Mouse (Mus musculus) spleen, adult 12 weeks (tissue): ENCODE data around the gene Asic1.
A peak's percentile ranks its signal among the peaks of the same experiment; 100 is the strongest.

Experiments used
- DNase-seq: peaks from one replicate; pipeline ENCODE4 v3.0.0; 2022; ENCODE audit warnings: low spot score

Asic1 gene

DNA sequence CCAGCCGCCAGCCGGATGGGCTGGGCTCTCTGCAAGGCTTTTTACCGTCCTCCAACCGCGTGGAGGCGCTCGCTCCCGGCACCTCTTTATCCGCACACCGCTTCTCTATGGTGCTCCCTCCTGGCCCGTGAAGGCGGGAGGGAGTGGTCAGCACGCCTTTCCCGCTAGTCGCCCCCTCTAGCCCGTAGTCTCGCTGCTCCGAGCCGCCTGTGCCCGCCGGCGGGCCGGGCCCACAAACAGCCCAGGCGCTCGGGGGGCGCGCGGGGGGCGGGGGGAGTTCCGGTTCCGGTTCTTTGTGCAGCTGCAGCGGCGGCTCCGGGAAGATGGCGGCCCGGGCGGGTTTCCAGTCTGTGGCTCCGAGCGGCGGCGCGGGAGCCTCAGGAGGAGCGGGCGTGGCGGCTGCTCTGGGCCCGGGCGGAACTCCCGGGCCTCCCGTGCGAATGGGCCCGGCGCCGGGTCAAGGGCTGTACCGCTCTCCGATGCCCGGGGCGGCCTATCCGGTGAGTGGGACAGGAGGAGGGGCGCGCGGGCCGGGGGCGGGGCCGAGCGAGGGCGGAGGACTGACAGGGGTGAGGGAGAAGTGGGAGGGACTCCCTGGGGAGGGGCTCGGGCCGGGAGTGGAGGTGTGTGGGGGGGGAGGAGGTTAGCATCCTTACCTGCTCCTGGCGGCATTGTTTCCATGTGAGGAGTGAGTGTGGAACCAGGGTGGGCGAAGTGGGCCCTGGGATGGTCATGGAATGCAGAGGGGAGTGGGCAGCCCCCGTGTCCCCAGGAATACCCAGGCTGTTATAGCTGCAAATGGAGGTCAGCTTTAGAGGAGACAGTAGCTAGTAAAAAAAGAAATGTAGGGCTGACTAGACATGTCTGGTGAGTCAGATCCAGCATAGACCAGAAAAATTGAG lies 32.1 kb downstream of the Asic1 start, which contains the start of gene Smarcd1:
Gene Smarcd1 (plus strand): TSS at position 131 of the 902 bp plus-strand sequence.
- peak; percentile 90 for DNase-seq

DNA sequence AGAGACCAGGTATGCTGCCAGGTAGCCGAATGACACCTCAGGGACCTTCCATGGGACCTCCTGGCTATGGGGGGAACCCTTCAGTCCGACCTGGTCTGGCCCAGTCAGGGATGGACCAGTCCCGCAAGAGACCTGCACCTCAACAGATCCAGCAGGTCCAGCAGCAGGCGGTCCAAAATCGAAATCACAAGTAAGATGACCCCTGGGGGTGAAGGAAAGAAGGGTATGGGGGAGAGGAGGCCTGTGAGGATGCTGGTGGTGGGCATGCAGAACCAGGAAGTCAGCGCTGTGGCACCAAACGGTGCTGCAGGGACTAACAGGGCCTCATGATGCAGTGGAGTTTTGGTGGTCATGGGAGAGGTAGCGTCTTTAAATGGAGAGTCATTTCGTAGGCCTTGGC lies 32.9 kb downstream of the Asic1 start:
- DNase-seq = no peak

DNA sequence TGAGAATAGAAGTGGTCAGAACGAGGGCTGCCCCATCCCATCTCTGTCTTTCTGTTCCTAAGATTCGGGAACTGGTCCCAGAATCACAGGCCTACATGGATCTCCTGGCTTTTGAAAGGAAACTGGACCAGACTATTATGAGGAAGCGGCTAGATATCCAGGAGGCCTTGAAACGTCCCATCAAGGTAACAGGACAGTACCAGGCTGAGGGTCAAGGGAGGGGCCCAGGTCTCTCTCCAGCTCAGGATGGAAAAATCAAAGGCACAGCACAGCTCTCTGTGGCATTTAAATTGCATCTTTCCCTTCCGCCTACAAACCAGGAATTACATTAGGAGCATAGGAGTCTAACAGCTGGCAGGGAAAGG lies 33.5 kb downstream of the Asic1 start:
- no peak for DNase-seq

DNA sequence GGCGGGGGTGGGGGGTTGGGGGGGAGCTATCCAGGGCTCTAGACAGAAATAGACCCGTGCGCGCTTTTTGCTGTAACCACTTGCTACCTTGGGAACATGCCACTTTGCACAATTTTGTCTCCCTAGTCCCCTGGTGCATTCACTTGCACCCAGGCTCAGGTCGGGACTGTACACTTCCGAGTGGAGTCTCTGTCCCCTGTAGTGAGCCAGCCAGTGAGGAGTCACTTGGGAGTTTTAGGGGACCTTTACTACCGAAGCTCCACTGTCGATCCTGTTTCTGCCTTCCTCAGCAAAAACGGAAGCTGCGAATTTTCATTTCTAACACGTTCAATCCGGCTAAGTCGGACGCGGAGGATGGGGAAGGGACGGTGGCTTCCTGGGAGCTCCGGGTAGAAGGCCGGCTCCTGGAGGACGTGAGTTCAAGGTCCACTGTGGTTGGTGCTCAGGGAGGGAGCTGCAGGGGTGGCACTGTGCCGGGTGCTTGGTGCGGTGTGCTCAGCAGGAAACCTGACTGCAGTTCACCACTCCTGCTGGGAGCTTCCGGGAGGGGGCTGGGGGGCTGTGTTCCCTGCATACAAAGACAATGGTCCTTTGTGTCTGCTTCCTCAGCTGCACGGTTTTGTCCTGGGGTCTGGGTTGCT lies 34.0 kb downstream of the Asic1 start:
- DNase-seq = no peak

DNA sequence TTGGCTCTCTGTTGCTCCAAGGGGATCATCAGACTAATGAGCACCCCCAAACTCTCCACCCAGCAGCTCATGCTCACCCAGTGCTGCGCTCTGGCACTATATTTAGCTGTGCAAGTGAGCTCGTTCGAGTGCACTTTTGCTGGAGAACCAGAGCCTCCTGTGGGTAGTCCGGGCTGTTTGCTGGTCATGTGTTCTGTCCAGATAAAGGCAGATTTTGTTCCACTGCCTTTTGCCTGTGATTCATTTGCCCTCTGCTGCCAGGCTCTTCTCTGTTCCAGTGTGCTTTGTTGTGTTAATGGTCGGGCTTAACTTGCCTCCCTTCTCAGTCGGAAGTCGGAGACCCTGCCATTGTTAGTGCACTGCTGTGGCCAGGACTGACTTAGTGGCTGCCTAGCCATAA lies 34.7 kb downstream of the Asic1 start:
- DNase-seq = no peak

DNA sequence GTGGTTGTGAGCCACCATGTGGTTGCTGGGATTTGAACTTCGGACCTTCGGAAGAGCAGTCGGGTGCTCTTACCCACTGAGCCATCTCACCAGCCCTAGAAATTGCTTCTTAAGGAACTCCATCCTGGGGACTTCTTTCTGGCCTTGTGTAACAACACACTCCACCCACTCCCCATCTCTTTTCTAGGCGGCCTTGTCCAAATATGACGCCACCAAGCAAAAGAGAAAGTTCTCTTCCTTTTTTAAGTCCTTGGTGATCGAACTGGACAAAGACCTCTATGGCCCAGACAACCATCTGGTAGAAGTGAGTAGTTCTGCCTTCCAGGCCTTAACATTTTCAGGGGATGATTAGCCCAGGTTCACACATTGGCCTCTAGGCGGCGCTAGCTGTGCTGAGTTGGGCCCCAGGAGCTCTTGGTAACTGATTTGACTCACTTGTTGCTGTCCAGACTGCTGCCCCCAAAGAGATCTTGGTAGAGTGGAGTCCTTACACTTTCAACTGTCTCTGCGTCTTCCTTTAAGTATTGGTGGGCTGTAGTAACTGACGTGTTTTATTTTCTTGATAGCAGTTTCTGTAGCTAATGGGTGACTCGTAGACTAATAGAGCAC lies 35.4 kb downstream of the Asic1 start, which contains the start of gene Gm17349:
Gene Gm17349 (minus strand): TSS at position 51 of the 609 bp plus-strand sequence.
- DNase-seq = peak; percentile 38

DNA sequence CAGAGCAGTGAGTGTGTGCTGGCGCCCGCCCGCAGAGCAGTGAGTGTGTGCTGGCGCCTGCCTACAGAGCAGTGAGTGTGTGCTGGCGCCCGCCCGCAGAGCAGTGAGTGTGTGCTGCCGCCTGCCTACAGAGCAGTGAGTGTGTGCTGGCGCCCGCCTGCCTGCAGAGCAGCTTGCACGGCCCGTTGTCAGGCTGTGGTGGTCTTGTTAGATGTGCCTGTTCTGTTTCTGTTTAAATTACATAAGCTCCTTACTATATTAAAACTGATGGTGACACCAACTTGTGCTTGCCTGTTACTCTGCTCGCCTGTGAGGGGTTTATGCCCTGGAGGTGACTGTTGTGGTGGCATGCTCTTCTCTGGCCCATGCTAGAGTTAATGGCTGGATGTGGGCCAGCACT lies 38.0 kb downstream of the Asic1 start:
- DNase-seq = no peak

DNA sequence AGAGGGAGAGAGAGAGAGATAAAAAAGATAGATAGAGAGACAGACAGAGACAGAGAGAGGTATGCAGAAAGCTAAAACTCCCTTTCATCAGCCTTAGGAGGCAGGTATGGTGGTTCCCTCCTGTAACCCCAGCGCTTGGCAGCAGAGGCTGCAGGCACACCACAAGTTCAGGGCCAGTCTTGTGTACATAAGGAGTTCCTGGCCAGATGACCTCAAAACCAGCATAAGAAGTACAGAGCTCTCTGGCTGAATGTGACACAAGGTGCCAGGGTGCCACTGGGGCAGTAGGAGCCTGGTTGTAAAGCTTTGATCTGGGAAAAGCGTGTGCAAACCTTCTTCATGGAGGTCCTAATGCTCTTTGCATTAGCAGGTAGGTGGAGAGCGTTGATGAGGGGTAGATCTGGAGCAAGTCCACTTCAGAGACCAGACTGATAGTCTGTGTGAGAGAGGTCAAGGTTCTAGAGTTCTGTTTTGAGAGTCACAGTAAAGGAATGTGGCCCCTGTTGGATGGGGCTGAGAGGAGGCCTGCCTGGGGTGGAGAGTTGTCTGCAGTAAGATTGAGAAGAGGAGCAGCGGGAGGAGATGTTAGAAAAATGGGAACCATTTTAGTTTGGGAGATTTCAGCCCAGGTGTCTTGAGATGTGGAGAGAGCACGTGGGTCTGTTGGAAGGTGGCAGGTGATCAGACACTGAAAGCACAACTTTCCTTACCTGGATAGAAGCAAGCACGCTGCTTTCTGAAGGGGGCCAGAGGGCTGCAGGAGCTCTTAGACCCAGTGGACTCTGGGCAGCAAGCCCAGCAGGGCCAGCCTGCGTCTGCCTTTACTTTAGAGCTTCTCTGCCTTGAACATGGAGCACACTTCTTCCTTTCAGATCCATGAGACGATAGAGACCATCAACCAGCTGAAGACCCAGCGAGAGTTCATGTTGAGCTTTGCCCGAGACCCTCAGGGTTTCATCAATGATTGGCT lies 40.3 kb downstream of the Asic1 start:
- DNase-seq = no peak

DNA sequence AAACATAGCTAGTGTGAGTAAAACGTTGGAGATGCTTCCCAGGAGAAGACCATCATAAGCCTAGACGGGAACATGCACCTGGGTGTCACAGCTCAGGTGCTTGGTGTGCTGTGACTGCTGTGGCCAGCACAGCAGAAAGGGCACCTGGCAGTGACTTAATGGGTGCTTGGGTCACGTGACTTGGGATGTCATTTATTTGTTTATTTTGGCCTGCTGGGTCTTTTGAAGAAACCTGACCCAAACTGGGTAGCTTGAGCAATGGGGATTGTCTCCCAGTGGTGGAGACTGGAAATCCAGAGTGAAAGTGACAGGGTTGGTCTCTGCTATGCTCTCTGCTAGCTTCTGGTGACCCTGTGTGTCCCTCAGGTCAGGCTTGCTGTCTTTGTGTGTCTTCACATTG lies 41.3 kb downstream of the Asic1 start:
- no peak for DNase-seq

DNA sequence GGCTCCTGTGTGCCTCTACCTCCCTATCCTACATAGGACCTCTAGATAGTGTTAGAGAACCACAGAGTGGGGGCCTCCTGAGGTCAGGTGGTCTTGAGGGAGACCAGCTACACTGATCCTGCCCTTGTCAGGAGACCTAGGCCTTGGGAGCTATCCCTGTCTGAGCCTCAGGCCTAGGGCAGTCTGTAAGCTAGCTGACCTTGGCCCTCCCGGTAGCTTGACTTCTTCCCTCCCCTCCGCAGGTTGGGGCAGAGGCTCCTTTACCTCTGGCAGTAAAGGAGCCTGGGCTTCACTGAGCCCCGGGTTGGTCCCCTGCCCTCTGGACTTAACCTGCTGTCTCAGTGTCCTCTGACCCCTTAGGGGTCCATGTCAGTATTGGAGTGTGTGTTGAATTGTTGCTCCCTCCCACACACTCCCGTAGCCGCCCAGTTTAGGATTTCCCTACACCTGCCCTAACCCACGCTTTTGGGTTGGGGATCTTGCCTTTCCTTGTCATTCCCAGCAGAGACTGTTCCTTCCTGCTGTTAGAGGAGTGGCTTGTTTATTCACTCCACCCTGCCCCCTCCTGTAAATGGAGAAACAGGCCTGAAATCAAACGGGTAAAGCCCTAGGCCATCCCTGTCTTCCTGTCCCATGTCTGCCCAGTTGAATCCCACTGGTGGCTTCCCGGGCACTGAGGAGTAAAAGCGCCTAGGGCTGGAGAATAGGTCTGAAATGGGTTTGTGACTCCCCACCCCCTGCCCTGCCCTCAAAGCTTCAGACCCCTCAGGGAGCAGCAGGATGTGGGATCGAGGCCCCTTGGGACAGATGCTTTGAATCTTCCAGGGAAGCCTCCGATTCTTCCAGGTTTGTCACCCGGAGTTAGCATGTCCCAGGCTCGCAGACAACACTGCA lies 42.7 kb downstream of the Asic1 start:
- DNase-seq = no peak

DNA sequence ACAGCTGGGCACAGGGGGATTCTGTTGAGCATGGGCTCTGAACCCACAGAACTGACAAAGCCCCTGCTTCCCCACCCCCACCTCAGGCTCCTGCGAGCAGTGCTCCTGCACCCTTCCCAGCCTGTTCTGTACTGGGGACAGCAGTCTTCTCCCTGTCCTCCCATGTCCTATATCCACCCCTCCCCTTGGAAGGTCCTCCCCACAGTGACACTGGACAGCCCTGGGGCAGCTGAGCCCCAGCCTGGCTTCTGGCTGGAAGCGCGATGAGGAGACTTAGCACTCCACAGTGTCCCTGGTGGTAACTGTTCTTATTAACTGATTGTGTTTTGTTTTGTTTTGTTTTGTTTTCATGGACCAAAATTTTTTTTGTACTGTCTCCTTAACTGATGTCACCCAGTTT lies 43.4 kb downstream of the Asic1 start:
- no peak for DNase-seq

DNA sequence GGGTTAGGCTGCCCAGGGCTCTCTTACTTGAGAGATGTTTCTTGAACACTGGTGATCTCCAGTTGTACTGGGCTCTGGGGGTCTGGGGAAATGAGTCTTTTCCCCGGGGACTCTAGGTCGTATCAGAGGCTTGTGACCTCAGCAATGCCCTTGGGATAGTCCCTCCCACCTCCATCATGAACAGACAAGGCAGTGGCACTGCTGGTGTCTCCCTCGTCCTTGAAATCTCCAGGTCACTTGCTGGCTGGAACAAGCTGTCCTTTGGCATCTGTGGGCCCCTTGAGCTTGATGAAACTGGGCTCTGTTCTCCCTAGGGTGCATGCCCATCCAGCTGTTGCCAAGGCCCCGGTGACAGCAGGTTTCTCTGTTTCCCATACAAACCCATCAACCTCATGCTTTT lies 44.0 kb downstream of the Asic1 start:
- no peak for DNase-seq

DNA sequence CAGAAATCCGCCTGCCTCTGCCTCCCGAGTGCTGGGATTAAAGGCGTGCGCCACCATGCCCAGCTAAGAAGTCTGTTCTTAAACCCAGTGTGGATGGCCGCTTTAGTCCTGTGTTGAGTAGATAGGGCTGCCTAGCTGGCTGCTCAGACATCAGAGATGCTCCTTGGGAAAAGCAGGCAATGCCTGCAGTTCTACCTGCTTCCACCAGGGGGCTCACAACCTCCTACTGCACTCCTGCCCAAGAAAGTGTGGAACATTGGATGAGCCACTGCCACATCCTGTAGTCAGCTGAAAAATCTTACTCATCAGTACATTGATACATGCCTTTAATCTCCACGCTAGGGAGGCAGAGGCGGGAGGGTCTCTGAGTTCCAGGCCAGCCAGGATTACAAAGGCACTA lies 44.7 kb downstream of the Asic1 start:
- peak; percentile 59 for DNase-seq

DNA sequence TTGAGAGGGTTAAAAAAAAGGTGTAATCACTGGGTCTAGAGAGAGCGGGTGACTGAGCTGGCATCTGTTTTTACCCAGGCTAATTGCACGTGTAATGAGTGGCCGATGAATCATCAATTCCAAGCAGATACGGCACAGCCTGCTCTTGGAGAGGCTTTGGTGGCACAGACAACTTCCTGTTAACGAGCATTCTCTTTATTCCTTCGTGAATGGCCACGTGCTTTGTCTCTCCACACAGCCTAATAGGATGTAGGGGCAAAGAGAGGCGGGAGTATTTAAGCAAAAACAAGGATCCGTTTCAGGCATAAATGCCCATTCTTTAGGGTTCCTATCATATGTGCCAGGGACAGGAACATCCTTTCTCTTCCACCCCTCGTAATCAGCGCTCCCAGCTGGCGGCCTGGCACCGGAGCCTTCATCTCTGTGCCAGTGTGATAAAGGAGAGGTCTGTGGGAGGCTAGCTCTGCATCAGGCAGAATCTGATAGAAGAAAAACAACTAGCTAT lies 45.2 kb downstream of the Asic1 start:
- peak; percentile 69 for DNase-seq

DNA sequence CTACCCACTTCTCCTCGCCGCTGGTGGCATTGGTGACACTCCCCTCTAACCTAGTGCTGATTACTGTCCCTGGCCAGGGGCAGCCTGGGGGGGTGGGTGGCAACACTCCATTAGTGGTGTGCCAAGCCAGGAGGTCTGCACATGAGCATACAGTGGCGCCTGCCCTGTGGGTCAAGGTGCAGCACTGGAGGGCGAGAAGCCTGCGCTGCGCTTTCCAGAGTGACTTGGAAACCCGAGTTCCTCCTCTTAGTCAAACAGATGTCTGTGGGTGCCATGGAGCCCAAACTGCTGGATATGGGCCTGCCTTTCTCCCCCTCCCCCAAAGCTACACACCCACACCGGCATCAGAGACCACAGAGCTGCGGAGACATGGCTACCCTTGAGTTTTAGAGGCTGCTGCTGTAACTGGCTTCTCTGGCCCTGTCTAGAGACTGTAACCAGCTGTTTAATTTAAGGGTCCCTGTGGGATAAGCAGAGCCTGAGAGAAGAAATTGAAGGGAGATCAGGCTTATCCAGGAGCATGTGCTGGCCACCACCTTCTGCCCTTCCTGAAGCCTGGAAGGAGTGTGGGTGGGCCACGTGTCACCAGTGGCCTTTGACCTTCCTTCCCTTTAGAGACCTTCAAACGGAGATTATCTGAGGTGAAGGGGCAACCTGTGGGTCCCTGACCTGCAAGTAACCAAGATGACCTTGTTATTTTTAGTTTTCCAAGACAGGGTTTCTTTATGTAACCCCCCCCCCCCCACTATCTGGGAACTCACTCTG lies 46.0 kb downstream of the Asic1 start:
- DNase-seq = no peak

DNA sequence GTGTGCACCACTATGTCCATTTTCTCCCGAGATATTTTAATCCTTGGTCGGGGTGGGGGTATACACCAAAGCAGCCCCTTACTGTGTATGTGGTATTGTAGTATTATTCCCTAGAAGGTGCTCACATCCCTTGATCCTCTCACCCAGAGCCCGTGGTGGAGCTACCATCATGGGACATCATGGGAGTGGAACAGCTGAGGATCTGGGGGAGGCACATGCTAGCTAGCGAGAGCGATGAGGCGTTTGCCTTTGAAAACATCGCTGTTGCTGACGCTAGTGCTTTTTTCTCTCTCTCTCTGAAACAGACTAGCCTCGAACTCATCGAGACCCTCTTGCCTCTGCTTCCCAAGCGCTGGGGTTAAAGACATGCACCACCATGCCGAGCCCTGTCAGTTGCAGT lies 46.6 kb downstream of the Asic1 start:
- no peak for DNase-seq

DNA sequence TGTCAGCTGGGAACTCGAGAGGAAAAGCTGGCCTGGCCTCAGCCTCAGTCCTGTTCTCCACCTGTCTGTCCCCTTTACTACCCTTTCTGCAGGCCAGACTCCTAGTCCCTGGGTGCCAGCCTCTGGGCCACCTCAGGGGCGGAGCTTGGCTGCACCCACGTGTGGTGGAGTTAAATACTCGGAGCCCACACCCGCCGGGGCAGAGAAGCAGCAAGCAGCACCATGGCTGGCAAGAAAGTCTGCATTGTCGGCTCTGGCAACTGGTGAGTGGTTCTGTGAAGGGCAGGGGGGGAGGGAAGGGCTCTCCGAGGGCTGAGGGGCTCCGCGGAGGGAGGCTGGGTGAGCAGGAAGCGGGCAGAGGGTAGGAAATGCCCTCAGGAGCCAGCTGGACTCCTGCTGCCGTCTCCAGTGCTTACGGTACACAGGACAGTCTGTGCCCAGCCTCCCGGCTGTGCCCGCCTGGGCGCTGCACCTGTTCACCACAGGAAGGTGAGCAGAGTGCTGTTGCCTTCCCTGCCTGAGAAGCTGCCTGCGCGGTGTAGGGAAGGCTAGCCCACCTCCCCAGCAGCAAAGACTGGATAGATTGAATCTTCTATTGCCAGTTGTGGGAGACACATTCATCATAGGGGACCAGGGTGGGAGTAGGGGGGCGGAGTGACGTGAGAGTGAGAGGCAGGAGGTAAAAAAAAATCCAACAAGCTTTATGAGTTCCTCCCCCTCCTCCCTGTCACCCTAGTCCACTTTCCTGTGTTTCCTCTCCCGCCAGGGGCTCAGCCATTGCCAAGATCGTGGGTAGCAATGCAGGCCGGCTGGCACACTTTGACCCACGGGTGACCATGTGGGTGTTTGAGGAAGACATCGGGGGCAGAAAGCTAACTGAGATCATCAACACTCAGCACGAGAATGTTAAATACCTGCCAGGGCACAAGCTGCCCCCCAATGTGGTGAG lies 47.5 kb downstream of the Asic1 start, which contains the start of gene Gpd1:
Gene Gpd1 (plus strand): TSS at position 130 of the 949 bp plus-strand sequence.
- no peak for DNase-seq

DNA sequence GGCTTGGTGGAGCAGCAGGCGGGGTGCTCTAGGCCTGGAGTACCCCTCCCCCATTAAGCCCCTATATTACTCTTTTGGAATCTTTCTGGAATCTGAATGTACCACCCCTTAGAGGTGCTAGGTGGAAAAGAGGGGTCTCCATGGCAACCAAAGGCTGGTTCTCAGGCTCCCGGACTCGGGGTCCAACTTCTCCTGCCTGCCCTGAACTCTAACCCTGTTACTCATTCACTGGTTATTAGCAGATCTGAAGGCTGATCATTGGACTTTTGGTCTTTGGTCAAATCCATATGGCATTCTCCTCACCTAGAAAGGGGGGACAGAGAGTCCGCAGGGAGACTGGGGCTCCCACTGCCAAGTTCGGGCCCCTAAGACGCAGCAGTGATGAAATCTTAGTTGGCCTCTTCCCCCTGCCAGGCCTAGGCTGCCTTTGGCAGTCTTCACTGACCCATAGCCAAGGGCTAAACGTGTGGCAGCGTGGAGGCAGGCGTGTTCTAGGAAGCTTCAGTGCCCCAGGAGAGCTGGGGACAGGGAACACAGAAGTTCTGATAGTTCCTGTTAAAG lies 48.4 kb downstream of the Asic1 start:
- DNase-seq = no peak
